20 mouse cellular contexts compared by ENCODE assay signal in the genomic region with DNA sequence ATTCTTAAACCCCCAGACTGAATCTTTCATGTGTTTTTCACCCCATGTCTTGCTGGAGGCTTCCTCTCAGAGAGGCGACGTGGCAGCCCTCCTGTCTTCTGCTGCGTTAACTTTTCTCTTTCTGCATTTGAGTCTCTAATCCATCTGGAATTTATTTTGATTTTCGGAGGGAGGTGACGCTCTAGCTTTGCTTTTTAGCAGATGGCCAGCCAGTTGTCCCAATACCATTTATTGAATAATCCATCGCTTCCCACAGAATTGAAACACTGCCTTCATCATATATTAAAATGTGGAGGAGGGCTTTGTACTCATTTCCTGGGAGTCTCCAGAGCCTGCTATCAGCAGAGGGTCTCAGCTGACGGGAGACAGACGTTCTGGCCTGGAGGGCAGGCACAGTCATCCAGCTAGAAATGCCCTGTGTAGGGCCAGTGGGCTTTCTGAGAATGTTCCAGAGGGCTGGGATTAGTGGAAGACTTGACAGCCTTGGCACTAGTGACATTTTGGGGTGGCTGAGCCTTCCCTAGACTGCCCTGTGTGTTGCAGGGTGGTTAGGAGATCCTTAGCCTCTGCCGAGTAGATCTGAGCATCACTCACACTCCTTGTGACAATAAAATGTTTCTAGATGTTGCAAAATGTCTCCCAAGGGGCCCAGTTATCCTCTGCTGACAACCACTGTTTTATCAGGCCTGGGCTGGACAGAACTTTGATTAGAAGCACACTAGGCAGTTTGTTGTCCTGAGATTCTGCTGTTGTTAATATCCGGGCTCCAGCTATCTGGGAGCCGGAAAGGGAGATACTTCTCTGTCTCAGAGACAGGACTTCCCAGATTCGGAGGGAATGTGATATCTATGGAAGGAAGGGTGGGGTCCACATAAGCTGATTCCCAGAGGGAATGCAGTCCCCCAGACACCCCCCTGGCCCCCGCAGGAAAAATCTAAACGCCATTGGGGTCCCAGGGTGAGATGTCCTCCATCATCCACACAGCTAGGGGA. TPM values are rescaled to one million over a fixed set of nuclear protein-coding genes. Genes with fewer than 3 reads are reported as not detected.
DNase-seq lines count a peak whose midpoint lies in the region; ATAC-seq and TF ChIP-seq lines count a peak whose summit lies in the region.
"Had no signal": no experiment of that assay in that cellular context is flagged by ENCODE, and none has a peak within 500 bp of the region (broad histone marks: within the 10 kb centered on the region; RNA-seq: fewer than 3 reads in every experiment).

No protein-coding gene starts in this region.

- no peak for TF ChIP-seq EP300 in lung, postnatal 0 days (IDR thresholded peaks at IDR 0.05)

- H3K4me1 ChIP-seq in embryonic facial prominence, embryonic 13.5 days, result peaks cover 8% of the 10 kb centered on the region; the same call in 1 of the 2 replicates
- 0 out of 2 replicates have a peak, but pooled peaks cover 4% of the 10 kb centered on the region for H3K4me1 ChIP-seq in embryonic facial prominence, embryonic 10.5 days
- no peaks in the 10 kb centered on the region for H3K4me1 ChIP-seq in hindbrain, embryonic 11.5 days (replicated peaks; ENCODE audit: control insufficient read depth, insufficient read depth, low read length)
- H3K4me1 ChIP-seq in hindbrain, embryonic 16.5 days (ENCODE audit: control insufficient read depth, insufficient read depth, low read depth, low read length), result peaks cover 2% of the 10 kb centered on the region
- no peaks in the 10 kb centered on the region for H3K4me1 ChIP-seq in lung, embryonic 14.5 days (ENCODE audit: insufficient read depth)
- H3K4me1 ChIP-seq in lung, postnatal 0 days (ENCODE audit: insufficient read depth, low read depth, low read length), result no peaks in the 10 kb centered on the region
- peaks cover 31% of the 10 kb centered on the region for H3K4me1 ChIP-seq in neural tube, embryonic 15.5 days
- H3K4me1 ChIP-seq: intestine, embryonic 15.5 days; liver, embryonic 13.5 days; stomach, embryonic 15.5 days had no signal

- WGBS in embryonic facial prominence, embryonic 13.5 days, result 47% methylated on average over 14 of the region's 14 CpGs
- 73% methylated on average over 14 of the region's 14 CpGs for WGBS in embryonic facial prominence, embryonic 10.5 days
- 74% methylated on average over 14 of the region's 14 CpGs for WGBS in hindbrain, embryonic 11.5 days
- WGBS in hindbrain, embryonic 16.5 days, result 66% methylated on average over 14 of the region's 14 CpGs
- WGBS in lung, embryonic 14.5 days, result 57% methylated on average over 14 of the region's 14 CpGs
- 69% methylated on average over 14 of the region's 14 CpGs for WGBS in lung, postnatal 0 days
- WGBS in neural tube, embryonic 15.5 days, result 55% methylated on average over 14 of the region's 14 CpGs

- no peak for DNase-seq in embryonic facial prominence, embryonic 10.5 days (ENCODE audit: low spot score)
- no peak for DNase-seq in hindbrain, embryonic 11.5 days (ENCODE audit: low spot score)
- peak; percentile 23 for DNase-seq in lung, embryonic 14.5 days
- no peak for DNase-seq in lung, postnatal 0 days (ENCODE audit: low spot score)
- no peak for DNase-seq in gastrocnemius, postnatal 10 days
- DNase-seq: cerebellum, adult 11 months; embryo, embryonic 11 days; gastrocnemius, postnatal 14 days; kidney, postnatal 10 days; liver, embryonic 13.5 days; lung, postnatal 36 days; midbrain, embryonic 14.5 days; thymus, postnatal 36 days had no signal

- no peak for ATAC-seq in embryonic facial prominence, embryonic 13.5 days (ENCODE audit: insufficient number of reproducible peaks, insufficient read depth, low FRiP score, low TSS enrichment, low read depth)
- ATAC-seq in hindbrain, embryonic 11.5 days (ENCODE audit: low FRiP score), result no peak
- no peak for ATAC-seq in hindbrain, embryonic 16.5 days
- ATAC-seq in lung, embryonic 14.5 days (ENCODE audit: insufficient read depth), result no peak
- no peak for ATAC-seq in lung, postnatal 0 days
- ATAC-seq in neural tube, embryonic 15.5 days (ENCODE audit: low FRiP score), result no peak
- ATAC-seq: intestine, embryonic 15.5 days; Patski had no signal

- H3K4me2 ChIP-seq in embryonic facial prominence, embryonic 13.5 days, result no peak overlapping the region
- H3K4me2 ChIP-seq in hindbrain, embryonic 11.5 days (replicated peaks; ENCODE audit: low read depth, low read length), result no peak overlapping the region
- H3K4me2 ChIP-seq in hindbrain, embryonic 16.5 days (ENCODE audit: low read length), result no peak overlapping the region
- no peak overlapping the region for H3K4me2 ChIP-seq in lung, embryonic 14.5 days
- no peak overlapping the region for H3K4me2 ChIP-seq in lung, postnatal 0 days (replicated peaks; ENCODE audit: low read depth, low read length)
- H3K4me2 ChIP-seq in neural tube, embryonic 15.5 days, result no peak overlapping the region
- H3K4me2 ChIP-seq: intestine, embryonic 15.5 days; liver, embryonic 13.5 days; stomach, embryonic 15.5 days had no signal

- H3K9ac ChIP-seq in embryonic facial prominence, embryonic 13.5 days, result 0 out of 2 replicates have a peak overlapping the region, but pooled peaks have one; percentile 17
- H3K9ac ChIP-seq in hindbrain, embryonic 11.5 days (ENCODE audit: low read depth, low read length), result no peak overlapping the region
- H3K9ac ChIP-seq in hindbrain, embryonic 16.5 days (ENCODE audit: low read depth, low read length), result no peak overlapping the region
- no peak overlapping the region for H3K9ac ChIP-seq in lung, embryonic 14.5 days
- no peak overlapping the region for H3K9ac ChIP-seq in lung, postnatal 0 days (replicated peaks; ENCODE audit: low read depth)
- H3K9ac ChIP-seq in neural tube, embryonic 15.5 days (replicated peaks), result 0 out of 2 replicates have a peak overlapping the region, but pooled peaks have one; percentile 7
- H3K9ac ChIP-seq: intestine, embryonic 15.5 days; liver, embryonic 13.5 days; stomach, embryonic 15.5 days had no signal

- H3K4me3 ChIP-seq in embryonic facial prominence, embryonic 13.5 days, result no peak overlapping the region
- H3K4me3 ChIP-seq in embryonic facial prominence, embryonic 10.5 days, result no peak overlapping the region
- no peak overlapping the region for H3K4me3 ChIP-seq in hindbrain, embryonic 11.5 days (ENCODE audit: low read depth, low read length)
- H3K4me3 ChIP-seq in hindbrain, embryonic 16.5 days (ENCODE audit: low read length), result no peak overlapping the region
- H3K4me3 ChIP-seq in lung, embryonic 14.5 days (ENCODE audit: low read depth, low read length), result no peak overlapping the region
- H3K4me3 ChIP-seq in lung, postnatal 0 days (ENCODE audit: low read depth, low read length), result no peak overlapping the region
- no peak overlapping the region for H3K4me3 ChIP-seq in neural tube, embryonic 15.5 days (replicated peaks)
- H3K4me3 ChIP-seq: erythroblast, embryonic 14.5 days; intestine, embryonic 15.5 days; liver, embryonic 13.5 days; stomach, embryonic 15.5 days had no signal

- no peaks in the 10 kb centered on the region for H3K27me3 ChIP-seq in embryonic facial prominence, embryonic 13.5 days
- no peaks in the 10 kb centered on the region for H3K27me3 ChIP-seq in embryonic facial prominence, embryonic 10.5 days (replicated peaks; ENCODE audit: low read depth, poor library complexity, severe bottlenecking)
- no peaks in the 10 kb centered on the region for H3K27me3 ChIP-seq in hindbrain, embryonic 11.5 days (ENCODE audit: control insufficient read depth, insufficient read depth, low read length)
- no peaks in the 10 kb centered on the region for H3K27me3 ChIP-seq in hindbrain, embryonic 16.5 days (replicated peaks; ENCODE audit: control insufficient read depth, insufficient read depth, low read length)
- H3K27me3 ChIP-seq in lung, embryonic 14.5 days (ENCODE audit: insufficient read depth, low read length), result no peaks in the 10 kb centered on the region
- H3K27me3 ChIP-seq in lung, postnatal 0 days (replicated peaks; ENCODE audit: insufficient read depth, low read length), result no peaks in the 10 kb centered on the region
- H3K27me3 ChIP-seq in neural tube, embryonic 15.5 days (replicated peaks), result no peaks in the 10 kb centered on the region
- H3K27me3 ChIP-seq: intestine, embryonic 15.5 days; liver, embryonic 13.5 days; stomach, embryonic 15.5 days had no signal

- TF ChIP-seq CTCF in lung, embryonic 14.5 days (IDR thresholded peaks at IDR 0.05; ENCODE audit: low read depth), result no peak
- TF ChIP-seq CTCF in lung, postnatal 0 days (IDR thresholded peaks at IDR 0.05), result no peak

- no peak overlapping the region for H3K27ac ChIP-seq in embryonic facial prominence, embryonic 13.5 days
- no peak overlapping the region for H3K27ac ChIP-seq in embryonic facial prominence, embryonic 10.5 days (replicated peaks)
- H3K27ac ChIP-seq in hindbrain, embryonic 11.5 days (ENCODE audit: low read depth, low read length), result peak overlapping the region; percentile 14
- no peak overlapping the region for H3K27ac ChIP-seq in hindbrain, embryonic 16.5 days (ENCODE audit: low read depth, low read length)
- peak overlapping the region; percentile 58 for H3K27ac ChIP-seq in lung, embryonic 14.5 days (ENCODE audit: low read depth)
- no peak overlapping the region for H3K27ac ChIP-seq in lung, postnatal 0 days (ENCODE audit: low read length)
- H3K27ac ChIP-seq in neural tube, embryonic 15.5 days (replicated peaks), result no peak overlapping the region; the same call in 1 of the 2 replicates
- H3K27ac ChIP-seq: intestine, embryonic 15.5 days; liver, embryonic 13.5 days; stomach, embryonic 15.5 days had no signal

- H3K9me3 ChIP-seq in embryonic facial prominence, embryonic 13.5 days, result no peaks in the 10 kb centered on the region
- H3K9me3 ChIP-seq in embryonic facial prominence, embryonic 10.5 days, result no peaks in the 10 kb centered on the region
- no peaks in the 10 kb centered on the region for H3K9me3 ChIP-seq in hindbrain, embryonic 11.5 days (ENCODE audit: control insufficient read depth, low read length)
- no peaks in the 10 kb centered on the region for H3K9me3 ChIP-seq in hindbrain, embryonic 16.5 days (ENCODE audit: control insufficient read depth, low read length)
- no peaks in the 10 kb centered on the region for H3K9me3 ChIP-seq in lung, embryonic 14.5 days (ENCODE audit: low read depth, low read length)
- no peaks in the 10 kb centered on the region for H3K9me3 ChIP-seq in lung, postnatal 0 days (ENCODE audit: low read length)
- H3K9me3 ChIP-seq in neural tube, embryonic 15.5 days (replicated peaks), result no peaks in the 10 kb centered on the region
- H3K9me3 ChIP-seq: intestine, embryonic 15.5 days; liver, embryonic 13.5 days; stomach, embryonic 15.5 days had no signal

- no peaks in the 10 kb centered on the region for H3K36me3 ChIP-seq in embryonic facial prominence, embryonic 13.5 days
- H3K36me3 ChIP-seq in embryonic facial prominence, embryonic 10.5 days (replicated peaks), result no peaks in the 10 kb centered on the region
- no peaks in the 10 kb centered on the region for H3K36me3 ChIP-seq in hindbrain, embryonic 11.5 days (ENCODE audit: control insufficient read depth, insufficient read depth, low read length)
- H3K36me3 ChIP-seq in hindbrain, embryonic 16.5 days (ENCODE audit: control insufficient read depth, insufficient read depth, low read length), result no peaks in the 10 kb centered on the region
- H3K36me3 ChIP-seq in lung, embryonic 14.5 days (ENCODE audit: insufficient read depth), result no peaks in the 10 kb centered on the region
- no peaks in the 10 kb centered on the region for H3K36me3 ChIP-seq in lung, postnatal 0 days (ENCODE audit: insufficient read depth, low read length)
- no peaks in the 10 kb centered on the region for H3K36me3 ChIP-seq in neural tube, embryonic 15.5 days
- H3K36me3 ChIP-seq: intestine, embryonic 15.5 days; liver, embryonic 13.5 days; stomach, embryonic 15.5 days had no signal

RNA-seq across cellular contexts. Expression of gene Prkcb, which starts 58.0 kb away (rescaled TPM):
- 5.9 and 6.1 TPM in 2 replicates for polyA plus RNA-seq in embryonic facial prominence, embryonic 13.5 days (2015; fragmentation: Nextera tagmentation; extraction: Ambion mirVana)
- polyA plus RNA-seq in embryonic facial prominence, embryonic 10.5 days (2016; fragmentation: Nextera tagmentation; extraction: Ambion mirVana), result 3.2 and 3.6 TPM in 2 replicates
- 17.8 and 22.3 TPM in 2 replicates for polyA plus RNA-seq in hindbrain, embryonic 11.5 days (2014; fragmentation: Nextera tagmentation; extraction: Ambion mirVana)
- 127 and 139 TPM in 2 replicates for polyA plus RNA-seq in hindbrain, embryonic 16.5 days (2015; fragmentation: Nextera tagmentation; extraction: Ambion mirVana)
- polyA plus RNA-seq in lung, embryonic 14.5 days (2014; fragmentation: Nextera tagmentation; extraction: Ambion mirVana), result 7.5 and 9.7 TPM in 2 replicates
- 2.2 and 2.3 TPM in 2 replicates for polyA plus RNA-seq in lung, postnatal 0 days (2015; fragmentation: Nextera tagmentation; extraction: Ambion mirVana)
- 134 and 150 TPM in 2 replicates for polyA plus RNA-seq in neural tube, embryonic 15.5 days (2015; fragmentation: Nextera tagmentation; extraction: Ambion mirVana)
- total RNA-seq in gastrocnemius, postnatal 10 days (2021), result 1 to 10 TPM; 2.9 to 4.2 TPM
- polyA plus RNA-seq: erythroblast, embryonic 14.5 days; Patski had no signal

Comparison
In these comparisons a context has a peak if more than half of its experiments do, and no peak if none do; other contexts are left out.
1. H3K27ac ChIP-seq: peak in hindbrain, embryonic 11.5 days (single experiment) and lung, embryonic 14.5 days (single experiment); none in embryonic facial prominence, embryonic 13.5 days (single experiment), embryonic facial prominence, embryonic 10.5 days (single experiment), hindbrain, embryonic 16.5 days (single experiment), lung, postnatal 0 days (single experiment) and neural tube, embryonic 15.5 days (single experiment).
2. H3K9ac ChIP-seq: peak in embryonic facial prominence, embryonic 13.5 days (single experiment) and neural tube, embryonic 15.5 days (single experiment); none in hindbrain, embryonic 11.5 days (single experiment), hindbrain, embryonic 16.5 days (single experiment), lung, embryonic 14.5 days (single experiment) and lung, postnatal 0 days (single experiment).